Mouse (Mus musculus): ENCODE measurements at regions not wholly inside any gene's neighbourhood (a gene's known extent, or its start where the extent isn't known, plus 50 kb on each side); places are given as distances from the start of the nearest gene placed in this dataset.

DNA sequence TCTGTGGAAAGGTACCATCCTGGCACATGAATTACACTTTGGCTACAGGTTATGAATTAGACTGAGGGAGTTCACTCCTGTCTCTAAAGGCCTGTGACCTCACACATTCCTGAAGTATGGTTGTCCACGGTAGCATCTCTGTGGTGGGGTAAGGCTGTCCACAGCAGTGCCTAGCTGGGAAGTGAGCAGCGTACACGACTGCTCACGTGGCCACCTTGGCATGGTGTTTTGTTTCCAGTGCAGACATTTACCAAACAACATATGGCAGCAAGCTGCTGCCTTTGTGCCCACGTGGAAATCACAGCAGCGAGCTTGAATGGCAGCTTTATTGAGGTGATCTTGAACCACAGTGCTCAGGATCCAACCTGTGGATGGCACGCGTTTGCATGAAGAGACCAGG, 140.7 kb upstream of the A230072I06Rik start:
- TF ChIP-seq POLR2A (IDR thresholded peaks at IDR 0.05; ENCODE audit: extremely low read depth, insufficient read depth, low read length) (no peak), CTCF (IDR thresholded peaks at IDR 0.05; ENCODE audit: low read depth, low read length) (no peak)
